Mouse (Mus musculus): ENCODE measurements at regions not wholly inside any gene's neighbourhood (a gene's known extent, or its start where the extent isn't known, plus 50 kb on each side); places are given as distances from the start of the nearest gene placed in this dataset.

DNA sequence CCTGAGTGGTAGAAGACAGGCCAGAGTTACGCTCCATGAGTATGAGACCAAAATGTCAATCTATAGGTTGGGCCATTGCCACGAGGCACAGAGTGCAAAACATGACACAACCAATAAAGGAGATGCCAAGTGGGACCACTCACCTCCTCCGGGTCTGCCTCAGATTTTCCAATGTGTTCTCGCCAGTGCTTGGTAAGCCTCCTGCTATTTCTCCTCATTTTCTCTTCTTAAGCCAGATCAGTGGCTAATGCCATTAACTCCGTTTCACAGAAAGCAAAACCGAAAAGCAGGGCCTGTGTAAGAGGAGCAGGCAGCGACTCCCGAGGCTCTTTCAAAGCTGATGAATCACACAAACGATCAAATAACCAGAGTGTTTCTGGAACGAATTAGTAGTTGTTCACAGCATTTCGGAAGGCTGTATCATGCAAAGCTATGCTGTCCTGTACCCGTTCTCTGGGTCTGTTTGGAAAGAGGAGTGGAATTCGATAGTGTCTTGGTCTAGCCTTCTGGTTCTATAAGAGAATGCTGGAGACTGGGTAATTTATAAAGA is 59.7 kb upstream of the Gm10320 start:
- H3K4me1 ChIP-seq (ENCODE audit: control insufficient read depth, insufficient read depth, low read length): no peaks in the 10 kb centered on the region
- no peak overlapping the region for H3K27ac ChIP-seq (ENCODE audit: insufficient read depth, low read depth, low read length)
- no peak overlapping the region for H3K4me3 ChIP-seq (ENCODE audit: insufficient read depth, low read length)
- TF ChIP-seq CTCF (IDR thresholded peaks at IDR 0.05; ENCODE audit: low read depth, low read length) (no peak), POLR2A (IDR thresholded peaks at IDR 0.05; ENCODE audit: borderline replicate concordance, low read depth, low read length) (no peak)

DNA sequence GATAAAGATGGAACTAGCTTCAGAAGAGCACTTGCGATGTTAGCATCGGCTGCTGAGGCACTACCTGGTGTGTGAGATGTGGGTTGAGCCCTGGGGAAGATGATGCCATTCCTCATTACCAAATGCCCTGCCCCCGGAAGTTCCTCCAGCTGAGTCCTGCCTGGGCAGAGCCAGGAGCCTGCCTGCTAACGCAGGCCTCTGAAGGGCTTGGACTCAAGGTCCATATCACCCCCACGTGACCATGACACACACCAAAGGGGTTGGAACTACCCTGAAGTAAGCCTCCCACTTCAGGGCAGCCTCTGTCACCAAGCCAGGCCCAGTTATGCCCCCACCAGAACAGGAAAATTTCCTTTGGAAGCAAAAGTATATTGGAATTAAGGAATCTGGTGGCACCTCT is 55.4 kb upstream of the Gm10320 start:
- H3K4me1 ChIP-seq (ENCODE audit: control insufficient read depth, insufficient read depth, low read length): no peaks in the 10 kb centered on the region
- no peak overlapping the region for H3K4me3 ChIP-seq (ENCODE audit: insufficient read depth, low read length)
- H3K27ac ChIP-seq (ENCODE audit: insufficient read depth, low read depth, low read length): no peak overlapping the region
- no peak for TF ChIP-seq CTCF (IDR thresholded peaks at IDR 0.05; ENCODE audit: low read depth, low read length)
- no peak for TF ChIP-seq POLR2A (IDR thresholded peaks at IDR 0.05; ENCODE audit: borderline replicate concordance, low read depth, low read length)

DNA sequence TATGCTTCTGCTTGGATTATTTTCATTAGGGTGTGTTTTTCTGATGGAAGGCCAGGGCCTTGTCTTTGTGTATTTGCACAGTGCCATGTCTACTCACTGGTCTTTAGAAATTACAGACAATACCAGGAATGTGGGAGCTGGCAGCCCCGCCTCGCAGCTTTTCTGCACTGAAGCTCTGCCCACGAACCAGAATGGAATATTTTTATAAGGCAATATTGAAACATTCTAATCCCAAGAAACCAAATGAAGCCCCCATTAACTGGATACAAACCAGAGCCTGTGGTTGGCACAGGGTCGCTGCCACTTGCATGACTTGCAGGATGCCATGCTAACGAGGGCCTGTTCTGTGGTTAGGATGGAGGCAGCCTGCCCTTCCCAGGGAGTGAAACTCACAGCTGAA is 54.3 kb upstream of the Gm10320 start:
- Histone ChIP-seq H3K4me3 (ENCODE audit: insufficient read depth, low read length) (no peak overlapping the region), H3K27ac (ENCODE audit: insufficient read depth, low read depth, low read length) (no peak overlapping the region), H3K4me1 (ENCODE audit: control insufficient read depth, insufficient read depth, low read length) (no peaks in the 10 kb centered on the region)
- no peak for TF ChIP-seq CTCF (IDR thresholded peaks at IDR 0.05; ENCODE audit: low read depth, low read length)
- TF ChIP-seq POLR2A (IDR thresholded peaks at IDR 0.05; ENCODE audit: borderline replicate concordance, low read depth, low read length): no peak

DNA sequence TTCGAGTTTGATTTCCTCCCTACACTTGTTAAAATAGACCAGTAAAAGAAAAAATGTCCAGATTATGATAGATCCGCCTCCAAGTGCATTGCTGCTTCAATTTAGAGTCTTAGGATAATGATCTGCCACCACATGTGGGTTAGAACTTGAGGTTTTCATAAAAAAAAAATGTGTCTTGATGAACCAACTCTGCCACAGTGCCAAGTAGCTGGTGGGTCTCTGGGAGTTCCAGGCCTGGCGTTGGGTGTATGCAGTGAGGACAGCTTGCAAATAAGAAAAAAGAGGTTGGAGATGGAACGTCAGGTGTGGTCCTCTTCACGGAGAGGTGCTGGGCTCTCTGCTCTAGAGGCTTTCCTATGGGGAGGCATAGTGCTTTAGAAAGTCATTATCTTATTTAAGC is 53.6 kb upstream of the Gm10320 start:
- no peak overlapping the region for H3K4me3 ChIP-seq (ENCODE audit: insufficient read depth, low read length)
- no peak for TF ChIP-seq CTCF (IDR thresholded peaks at IDR 0.05; ENCODE audit: low read depth, low read length)
- TF ChIP-seq POLR2A (IDR thresholded peaks at IDR 0.05; ENCODE audit: borderline replicate concordance, low read depth, low read length): no peak
- no peaks in the 10 kb centered on the region for H3K4me1 ChIP-seq (ENCODE audit: control insufficient read depth, insufficient read depth, low read length)
- no peak overlapping the region for H3K27ac ChIP-seq (ENCODE audit: insufficient read depth, low read depth, low read length)

- Histone ChIP-seq H3K4me3 (ENCODE audit: insufficient read depth, low read length) (no peak overlapping the region), H3K4me1 (ENCODE audit: control insufficient read depth, insufficient read depth, low read length) (no peaks in the 10 kb centered on the region), H3K27ac (ENCODE audit: insufficient read depth, low read depth, low read length) (no peak overlapping the region)
- TF ChIP-seq CTCF (IDR thresholded peaks at IDR 0.05; ENCODE audit: low read depth, low read length) (no peak), POLR2A (IDR thresholded peaks at IDR 0.05; ENCODE audit: borderline replicate concordance, low read depth, low read length) (no peak)
Observed at GRCm38 (mm10) chr13:98544051-98544450, 52.2 kb upstream of the Gm10320 start.

All from bone marrow macrophage, adult 2 months (primary cell).